Mouse (Mus musculus): ENCODE measurements around the gene Igsf3. TPM values are rescaled to one million over a fixed set of nuclear protein-coding genes. Genes with fewer than 3 reads are reported as not detected.
"Not testable (repeated sequence)": the region's sequence is repeated elsewhere in the genome, so short reads cannot be mapped to it uniquely, and the experiment has no call there.

Igsf3 gene
- total RNA-seq, 1 experiment from 2014 or later, result 0.12 TPM

DNA sequence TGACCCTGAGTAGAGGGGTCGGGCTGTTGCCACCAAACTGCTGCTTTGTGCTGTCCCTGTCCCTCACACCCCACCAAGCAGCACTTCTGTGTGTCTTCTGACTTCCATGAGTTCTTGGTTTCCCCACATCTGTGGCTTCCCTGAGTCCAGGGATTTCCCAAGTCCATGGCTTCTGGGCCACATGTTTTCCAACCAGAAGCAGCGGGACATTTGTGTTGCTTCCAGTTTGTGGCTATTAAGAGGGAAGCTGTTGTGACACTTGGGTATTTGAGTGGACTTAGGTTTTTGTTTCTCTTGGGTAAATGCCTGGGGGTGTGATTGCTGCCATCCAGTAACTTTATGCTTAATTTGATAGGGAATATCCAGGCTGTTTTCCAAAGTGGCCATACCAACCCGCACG is 20.5 kb downstream of the Igsf3 start:
- ATAC-seq (ENCODE audit: extremely low read depth, insufficient number of reproducible peaks, low FRiP score, poor library complexity, severe bottlenecking), result no peak

DNA sequence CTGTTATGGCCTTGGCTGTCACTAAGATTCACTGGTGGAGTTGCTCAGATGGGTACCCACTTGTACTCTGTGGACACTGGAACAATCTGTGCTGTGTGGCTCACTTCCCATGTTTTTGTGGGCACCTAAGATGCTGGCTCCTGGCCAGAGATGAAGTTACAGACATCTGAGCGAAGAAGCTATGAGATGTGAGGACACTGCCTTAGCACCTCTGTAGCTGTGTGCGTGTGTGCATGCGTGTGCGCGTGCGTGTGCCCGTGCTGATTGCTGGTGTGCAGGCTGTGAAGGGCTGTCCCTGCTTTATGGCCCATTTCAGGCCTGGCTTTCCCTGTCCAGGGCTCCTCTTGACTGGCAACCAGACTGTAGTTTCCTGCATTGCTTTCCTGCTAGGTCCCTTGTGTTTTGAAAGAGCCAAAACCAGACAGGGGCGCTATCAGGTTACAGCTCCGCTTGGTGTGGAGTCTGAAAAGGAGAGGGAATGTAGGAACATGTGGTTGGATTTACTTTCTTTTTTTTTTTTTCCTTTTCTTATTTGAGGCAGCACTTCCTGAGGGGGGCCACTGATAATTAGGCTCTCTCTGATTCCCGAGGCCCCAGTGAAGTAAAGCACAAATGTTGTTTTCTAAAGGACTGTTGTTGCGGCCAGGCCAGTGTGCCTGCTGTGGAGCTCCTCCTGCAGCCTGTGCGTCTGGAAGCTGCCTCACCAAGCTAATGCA is 21.3 kb downstream of the Igsf3 start:
- ATAC-seq (ENCODE audit: extremely low read depth, insufficient number of reproducible peaks, low FRiP score, poor library complexity, severe bottlenecking), result no peak

- no peak for ATAC-seq (ENCODE audit: extremely low read depth, insufficient number of reproducible peaks, low FRiP score, poor library complexity, severe bottlenecking)
Measured at GRCm38 (mm10) chr3:101398877-101399276, 22.0 kb downstream of the Igsf3 start.

DNA sequence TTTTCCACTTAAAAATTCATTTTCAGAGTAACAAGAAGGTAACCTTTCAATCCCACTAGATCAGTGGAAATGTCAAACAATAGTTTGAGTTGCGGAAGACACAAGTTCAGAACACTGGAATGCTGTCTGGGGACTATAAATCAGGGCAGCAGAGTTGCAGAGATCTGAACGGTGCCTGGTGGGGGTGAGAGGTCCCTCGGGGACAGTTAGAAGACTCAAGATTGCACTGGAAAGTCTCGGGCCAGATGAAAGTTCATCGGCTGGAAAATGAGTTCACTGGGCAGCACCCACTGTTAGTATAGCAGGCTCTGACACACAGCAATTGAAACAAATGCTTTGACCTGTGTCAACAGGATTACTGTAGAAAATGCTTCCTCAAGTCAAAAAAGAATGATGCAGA is 24.6 kb downstream of the Igsf3 start:
- ATAC-seq (ENCODE audit: extremely low read depth, insufficient number of reproducible peaks, low FRiP score, poor library complexity, severe bottlenecking), result no peak

- no peak for ATAC-seq (ENCODE audit: extremely low read depth, insufficient number of reproducible peaks, low FRiP score, poor library complexity, severe bottlenecking)
Measured at GRCm38 (mm10) chr3:101404620-101405415, 27.9 kb downstream of the Igsf3 start.

DNA sequence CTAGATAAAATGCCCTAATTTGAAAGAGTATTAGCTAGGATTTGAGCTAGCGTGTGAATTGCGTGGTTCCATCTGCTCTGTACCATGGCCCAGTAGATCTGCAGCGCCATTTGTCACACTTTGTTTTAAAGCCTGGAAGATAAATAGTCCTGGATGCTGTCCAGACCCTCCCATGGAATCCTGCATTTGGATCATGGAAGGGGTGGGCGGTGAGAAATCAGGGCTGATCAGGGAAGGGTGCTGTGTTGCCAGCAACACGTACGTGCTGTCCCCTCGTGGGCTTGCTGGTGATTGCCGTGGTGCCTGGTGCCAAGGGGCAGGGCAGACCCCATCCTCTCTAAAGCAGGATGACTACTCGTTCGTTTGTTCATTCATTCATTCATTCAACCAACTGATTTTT is 28.6 kb downstream of the Igsf3 start:
- ATAC-seq (ENCODE audit: extremely low read depth, insufficient number of reproducible peaks, low FRiP score, poor library complexity, severe bottlenecking), result no peak

GRCm38 (mm10) chr3:101406097-101406496 is 29.2 kb downstream of the Igsf3 start:
- no peak for ATAC-seq (ENCODE audit: extremely low read depth, insufficient number of reproducible peaks, low FRiP score, poor library complexity, severe bottlenecking)

- ATAC-seq (ENCODE audit: extremely low read depth, insufficient number of reproducible peaks, low FRiP score, poor library complexity, severe bottlenecking), result peak; percentile 27; the same call in 1 of the 2 replicates
Measured at GRCm38 (mm10) chr3:101407568-101407967, 30.7 kb downstream of the Igsf3 start.

- no peak for ATAC-seq (ENCODE audit: extremely low read depth, insufficient number of reproducible peaks, low FRiP score, poor library complexity, severe bottlenecking)
Measured at GRCm38 (mm10) chr3:101408953-101409750, 32.3 kb downstream of the Igsf3 start.

DNA sequence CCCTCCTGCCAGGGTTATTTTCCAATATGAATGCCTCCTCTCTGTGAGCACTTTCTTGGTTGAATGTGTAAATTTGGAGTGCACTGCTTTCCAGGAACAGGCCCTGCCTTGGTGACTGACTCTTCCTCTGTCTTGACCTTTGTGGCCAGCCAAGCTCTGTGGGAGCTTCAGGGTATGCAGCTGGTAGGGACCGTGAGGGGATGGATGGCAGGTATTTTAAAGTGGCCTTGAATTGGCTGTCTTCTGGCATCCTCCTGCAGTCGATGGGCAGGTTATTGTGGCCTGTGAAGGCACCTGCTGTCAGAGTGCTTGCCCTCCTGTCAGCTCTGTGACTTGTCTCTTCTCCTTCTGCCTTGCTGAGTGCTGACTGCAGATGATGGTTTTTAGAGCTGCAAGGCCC is 33.3 kb downstream of the Igsf3 start:
- ATAC-seq (ENCODE audit: extremely low read depth, insufficient number of reproducible peaks, low FRiP score, poor library complexity, severe bottlenecking), result no peak

GRCm38 (mm10) chr3:101410745-101411144 is 33.9 kb downstream of the Igsf3 start:
- ATAC-seq (ENCODE audit: extremely low read depth, insufficient number of reproducible peaks, low FRiP score, poor library complexity, severe bottlenecking), result no peak

DNA sequence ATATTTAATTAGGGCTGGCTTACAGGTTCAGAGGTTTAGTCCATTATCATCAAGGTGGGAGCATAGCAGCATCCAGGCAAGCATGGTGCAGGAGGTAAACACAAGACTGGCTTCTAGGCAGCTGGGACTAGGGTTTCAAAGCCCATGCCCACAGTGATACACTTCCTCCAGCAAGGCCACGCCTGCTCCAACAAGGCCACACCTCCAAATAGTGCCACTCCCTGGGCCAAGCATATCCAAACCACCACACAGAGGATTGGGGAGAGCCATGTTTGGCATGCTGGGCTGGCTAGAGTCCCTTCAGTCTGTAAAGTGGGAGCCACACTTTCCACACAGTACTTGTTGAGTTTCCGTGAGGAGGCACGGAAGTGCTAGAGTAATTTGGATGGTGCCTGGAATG is 34.7 kb downstream of the Igsf3 start:
- ATAC-seq (ENCODE audit: extremely low read depth, insufficient number of reproducible peaks, low FRiP score, poor library complexity, severe bottlenecking), result no peak

- ATAC-seq (ENCODE audit: extremely low read depth, insufficient number of reproducible peaks, low FRiP score, poor library complexity, severe bottlenecking), result no peak
Measured at GRCm38 (mm10) chr3:101412115-101412514, 35.2 kb downstream of the Igsf3 start.

GRCm38 (mm10) chr3:101413013-101413412 is 36.1 kb downstream of the Igsf3 start:
- not testable (repeated sequence) for ATAC-seq (ENCODE audit: extremely low read depth, insufficient number of reproducible peaks, low FRiP score, poor library complexity, severe bottlenecking)

DNA sequence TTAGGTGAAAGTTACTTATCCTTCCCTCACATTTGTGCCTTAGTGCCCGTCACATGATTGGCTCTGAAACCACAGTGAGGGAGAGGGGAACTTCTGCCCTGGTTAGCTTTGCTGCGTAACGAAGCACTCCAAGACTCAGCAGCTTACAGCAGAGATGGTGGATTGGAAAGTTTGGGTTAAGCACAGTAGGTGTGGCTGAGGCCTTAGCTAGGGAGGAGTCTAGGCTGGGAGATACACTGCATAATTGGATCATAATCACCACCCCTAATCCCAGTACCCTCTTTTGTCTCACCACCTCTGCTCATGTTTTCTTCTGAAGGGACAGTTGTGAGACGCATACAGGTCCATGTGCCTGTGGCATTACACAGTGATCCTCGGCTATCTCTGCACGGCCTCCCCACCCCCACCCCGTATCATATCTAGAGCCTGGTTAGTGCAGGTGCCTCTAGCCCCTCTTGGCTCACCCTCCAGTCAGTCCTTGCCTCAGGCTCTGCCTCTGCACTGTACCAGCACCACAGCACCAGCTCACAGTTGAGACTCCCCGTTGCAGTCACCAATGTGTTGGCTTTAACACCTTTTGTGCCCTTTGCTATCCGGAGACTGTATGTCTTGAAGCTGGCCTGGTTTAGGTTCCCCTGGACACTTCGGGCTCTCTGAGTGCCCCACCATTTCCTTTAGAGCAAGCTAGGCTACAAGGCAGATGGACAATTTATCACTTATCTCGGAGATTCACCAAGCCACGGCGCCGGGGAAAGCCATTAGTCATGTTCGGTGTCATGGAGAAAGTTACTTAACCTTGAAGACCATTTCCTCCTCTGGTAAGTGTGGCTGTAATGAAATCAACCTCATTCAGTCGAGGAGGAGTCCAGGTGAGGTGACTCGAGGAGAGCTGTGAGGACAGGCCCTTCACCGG is 42.1 kb downstream of the Igsf3 start:
- ATAC-seq (ENCODE audit: extremely low read depth, insufficient number of reproducible peaks, low FRiP score, poor library complexity, severe bottlenecking), result no peak

- no peak for ATAC-seq (ENCODE audit: extremely low read depth, insufficient number of reproducible peaks, low FRiP score, poor library complexity, severe bottlenecking)
Measured at GRCm38 (mm10) chr3:101419653-101419994, 42.7 kb downstream of the Igsf3 start.

GRCm38 (mm10) chr3:101423188-101423587 is 46.3 kb downstream of the Igsf3 start:
- no peak for ATAC-seq (ENCODE audit: extremely low read depth, insufficient number of reproducible peaks, low FRiP score, poor library complexity, severe bottlenecking)

GRCm38 (mm10) chr3:101424295-101424885 is 47.5 kb downstream of the Igsf3 start:
- ATAC-seq (ENCODE audit: extremely low read depth, insufficient number of reproducible peaks, low FRiP score, poor library complexity, severe bottlenecking), result no peak

All from neutrophil, adult 5-6 weeks (primary cell).